Mouse (Mus musculus): ENCODE results near the gene Gdpgp1.

DNA sequence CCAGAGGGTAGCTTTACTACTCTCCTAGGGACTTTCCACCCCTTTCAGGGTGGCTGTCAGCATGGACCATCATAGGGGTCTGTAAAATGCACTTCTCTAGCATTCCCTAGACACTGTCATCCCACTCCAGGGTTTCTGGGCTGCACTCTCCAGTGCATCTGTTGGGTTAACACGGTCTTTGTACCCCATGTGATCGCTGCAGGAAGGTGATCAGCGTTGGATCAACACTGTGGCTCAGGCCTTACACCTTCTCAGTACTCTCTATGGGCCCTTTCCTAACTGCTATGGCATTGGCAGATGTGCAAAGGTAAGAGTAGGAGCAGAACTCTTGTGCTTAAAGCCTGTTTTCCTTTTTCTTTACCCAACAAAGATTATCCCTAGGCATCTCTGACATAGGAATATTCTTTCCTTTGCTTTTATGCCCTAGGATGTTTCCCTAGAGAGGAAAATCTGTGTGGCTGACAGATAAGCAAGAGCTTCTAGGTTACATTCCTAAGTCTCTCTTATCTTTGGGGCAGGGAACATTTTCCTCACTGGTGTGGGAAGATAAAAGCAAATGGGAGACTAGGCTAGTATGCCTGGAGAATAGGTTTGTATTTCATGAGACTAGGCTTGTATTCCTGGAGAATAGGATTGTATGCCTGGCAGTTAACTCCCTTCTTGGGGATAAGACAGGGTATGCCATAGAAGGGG is 50.7 kb downstream of the Gdpgp1 start:
- TF ChIP-seq CTCF (IDR thresholded peaks at IDR 0.05; ENCODE audit: extremely low read depth, insufficient read depth, insufficient read length, insufficient replicate concordance) (no peak), POLR2A (IDR thresholded peaks at IDR 0.05; ENCODE audit: low read depth, low read length) (no peak)
